Mouse (Mus musculus) gastrocnemius, adult 8-10 months (tissue): ENCODE measurements around the gene Zfyve19. TPM values are rescaled to one million over a fixed set of nuclear protein-coding genes. Genes with fewer than 3 reads are reported as not detected.

Experiments
- DNase-seq, 2 experiments: peaks; one replicate each; pipeline ENCODE4 v3.0.0; 2022; ENCODE audit warnings: low spot score in 2 of 2
- total RNA-seq, 4 experiments: library from RNA; stranded (reverse); gene quantifications; 2 replicates each; pipeline ENCODE4 v1.2.4; 2022

The Zfyve19 gene
- total RNA-seq, 4 experiments from 2014 or later: 9.1 to 15.3 (median 11.8) TPM

DNA sequence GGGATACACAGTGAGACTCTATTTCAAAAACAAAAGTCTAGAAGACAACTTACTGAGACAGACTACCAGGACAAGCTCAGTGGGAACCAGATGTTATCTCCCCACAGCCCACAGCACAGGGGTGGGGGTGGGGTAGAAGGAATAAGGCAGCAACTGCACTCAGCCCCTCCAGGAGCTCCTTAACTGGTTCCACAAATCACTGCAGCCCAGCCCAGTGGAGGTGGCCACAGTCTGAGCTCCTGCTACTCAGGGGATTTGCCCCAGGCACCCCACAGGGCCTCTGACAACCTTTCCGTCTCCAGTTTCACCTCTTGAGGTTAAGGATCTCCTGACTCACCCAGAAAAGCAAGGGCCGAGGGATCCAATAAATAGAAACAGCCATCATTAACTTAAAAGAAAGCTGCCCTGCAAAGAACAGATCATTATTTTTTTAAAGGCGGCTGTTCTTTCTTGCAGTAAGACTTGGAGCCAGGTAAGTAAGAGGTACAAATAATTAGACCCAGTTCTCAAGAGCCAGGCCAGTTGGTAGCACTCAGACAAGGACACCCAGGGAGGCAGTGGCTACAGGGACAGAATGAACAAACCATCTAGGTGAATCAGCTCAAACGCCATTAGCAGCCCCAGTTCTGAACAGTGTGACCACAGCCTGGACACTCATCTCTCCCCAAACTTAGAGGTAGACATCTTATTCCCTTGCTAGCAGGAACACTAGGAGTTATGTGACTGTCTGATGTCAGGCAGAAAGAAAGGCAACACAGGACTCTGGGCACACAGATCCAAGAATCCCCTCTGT lies 11.9 kb upstream of the Zfyve19 start:
- DNase-seq: no peak

DNA sequence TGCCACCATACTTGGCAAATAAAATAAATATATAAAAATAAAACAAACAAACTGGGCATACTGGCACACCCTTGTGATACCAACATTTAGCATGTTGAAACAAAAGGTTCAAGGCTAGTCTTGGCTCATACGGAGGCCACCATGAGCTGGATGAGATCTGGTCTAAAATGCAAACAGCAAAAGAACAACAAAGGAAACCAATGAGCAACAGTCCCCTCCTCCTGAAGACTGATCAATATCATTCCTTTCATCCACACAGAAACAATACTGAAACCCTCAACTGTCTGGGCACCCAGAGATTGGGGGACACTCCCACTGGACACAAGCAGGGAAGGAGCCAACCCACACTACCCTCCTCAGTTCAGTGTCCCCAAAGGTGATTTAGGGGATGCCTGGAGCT lies 10.9 kb upstream of the Zfyve19 start:
- DNase-seq: no peak

DNA sequence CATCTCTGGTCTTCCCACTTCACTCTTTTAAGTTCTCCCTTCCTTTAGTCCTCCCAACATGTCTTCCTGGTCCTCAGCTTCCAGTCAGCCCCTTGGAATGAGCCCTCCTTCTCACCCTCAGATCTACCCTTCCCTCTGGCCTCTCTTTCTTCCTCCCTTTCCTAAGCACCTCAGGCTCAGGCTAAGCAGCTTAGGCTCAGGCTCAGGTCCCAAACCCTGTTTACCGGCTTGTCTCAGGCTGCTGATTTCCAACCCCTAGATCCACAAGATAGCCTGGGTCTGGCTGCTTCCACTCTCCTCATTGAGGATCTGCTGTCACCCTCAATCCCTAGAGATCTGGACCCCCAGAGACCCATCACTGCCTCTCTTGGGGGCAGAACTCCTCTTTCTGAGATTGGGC lies 10.4 kb upstream of the Zfyve19 start:
- no peak for DNase-seq

DNA sequence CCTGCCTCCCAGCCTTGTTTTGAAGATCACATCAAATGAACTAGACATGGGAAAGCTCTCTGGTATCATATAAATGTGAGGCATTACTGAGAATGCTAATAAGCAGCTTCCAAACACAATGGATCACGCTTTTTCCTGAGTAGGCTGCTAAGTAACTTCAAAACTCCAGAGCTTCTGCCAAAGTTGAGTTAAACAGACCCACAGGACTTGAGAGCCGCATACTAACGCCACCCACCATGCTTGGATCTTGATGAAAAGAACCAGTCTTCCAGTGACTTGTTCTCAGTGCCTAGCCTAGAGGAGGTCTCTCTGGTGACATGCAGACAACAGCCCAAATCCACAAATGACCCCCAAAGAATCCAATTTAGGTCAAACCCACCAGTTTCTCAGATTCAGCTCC lies 9.5 kb upstream of the Zfyve19 start:
- DNase-seq: no peak

DNA sequence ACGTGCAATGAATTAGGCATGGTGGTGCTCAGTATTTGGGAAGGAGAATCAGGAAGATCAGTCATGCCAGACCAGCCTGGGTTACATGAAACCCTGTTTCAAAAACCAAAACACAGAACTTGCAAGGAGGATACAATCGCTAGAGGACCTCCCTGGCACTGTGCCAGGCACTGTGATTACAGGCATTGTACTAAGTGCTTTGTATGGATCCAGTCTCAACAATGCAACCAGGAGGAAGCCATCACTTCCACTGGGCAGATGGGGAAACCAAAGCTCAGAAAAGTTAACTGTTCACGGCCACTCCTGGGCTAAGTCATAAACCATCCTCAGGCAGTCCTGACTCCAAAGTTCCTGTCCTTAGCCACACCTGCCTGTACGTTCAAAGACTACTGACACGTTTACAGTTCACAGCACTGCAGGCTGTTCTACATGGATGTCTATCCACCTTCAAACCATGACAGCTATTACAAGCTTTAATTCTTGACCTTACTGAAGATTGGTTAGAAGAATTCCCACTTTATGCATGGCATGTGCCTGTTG lies 5.4 kb upstream of the Zfyve19 start:
- DNase-seq: peak in 1 of 2 experiments; percentile 15

DNA sequence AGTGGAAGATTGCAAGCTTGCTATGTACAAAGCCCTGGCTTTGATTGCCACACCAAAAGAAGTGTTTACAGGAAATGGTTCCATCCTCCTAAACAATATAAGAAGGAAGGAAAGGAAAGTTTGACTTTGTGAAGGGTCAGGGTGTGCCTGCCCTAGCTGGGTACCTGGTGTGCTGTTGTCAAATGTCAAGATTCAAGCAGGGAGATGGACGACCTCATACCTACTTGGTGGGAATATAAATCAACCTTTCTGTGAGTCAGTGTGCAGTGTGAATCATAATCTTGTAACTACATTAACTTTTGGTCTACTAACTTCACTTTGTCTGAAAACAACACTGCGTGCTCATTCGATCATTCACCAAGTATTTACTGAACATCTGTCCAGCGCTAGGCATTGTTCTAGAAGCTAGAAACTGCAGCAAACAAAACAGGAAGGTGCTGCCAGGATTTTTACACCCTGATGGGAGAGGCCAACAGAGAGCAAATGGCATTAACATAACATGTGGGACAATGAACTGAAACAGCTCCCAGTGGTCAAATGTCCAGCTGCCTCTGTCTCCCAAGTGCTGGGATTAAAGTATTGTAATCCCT lies 4.5 kb upstream of the Zfyve19 start:
- DNase-seq: no peak

DNA sequence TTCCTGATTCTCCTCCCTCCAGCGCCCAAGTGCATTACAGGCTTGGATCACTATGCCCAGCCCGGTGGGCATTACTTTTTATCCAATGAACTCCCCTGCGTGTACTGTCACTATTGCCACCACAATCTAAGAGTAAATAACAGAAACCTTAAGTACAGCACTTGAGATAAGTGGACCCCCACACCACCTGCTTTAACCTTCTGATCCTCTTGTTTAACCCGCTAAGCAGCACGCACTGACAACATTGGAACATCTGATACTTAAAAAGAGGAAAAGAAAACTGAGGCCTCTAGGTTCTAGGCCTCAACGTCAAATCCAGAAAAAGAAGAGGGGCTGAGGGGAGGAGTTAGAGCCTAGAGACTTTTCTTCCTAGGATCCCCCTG lies 465 bp upstream of the Zfyve19 start:
- DNase-seq: no peak

DNA sequence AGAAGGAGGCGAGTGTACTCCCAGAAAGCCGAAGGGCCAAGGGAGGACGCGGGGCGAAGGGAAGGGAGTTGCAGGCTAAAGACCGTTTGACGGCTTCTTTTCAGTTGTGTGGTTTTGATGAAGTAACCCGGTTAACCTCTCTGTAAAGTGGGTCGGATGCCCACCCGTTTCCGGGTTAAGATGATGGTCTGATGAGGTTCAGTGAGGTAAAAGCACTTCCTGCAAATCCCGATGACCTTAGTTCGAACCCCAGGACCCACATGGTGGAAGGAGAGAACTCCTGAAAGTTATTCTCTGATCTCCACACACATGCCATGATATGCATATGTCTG lies 725 bp downstream of the Zfyve19 start:
- DNase-seq: no peak

DNA sequence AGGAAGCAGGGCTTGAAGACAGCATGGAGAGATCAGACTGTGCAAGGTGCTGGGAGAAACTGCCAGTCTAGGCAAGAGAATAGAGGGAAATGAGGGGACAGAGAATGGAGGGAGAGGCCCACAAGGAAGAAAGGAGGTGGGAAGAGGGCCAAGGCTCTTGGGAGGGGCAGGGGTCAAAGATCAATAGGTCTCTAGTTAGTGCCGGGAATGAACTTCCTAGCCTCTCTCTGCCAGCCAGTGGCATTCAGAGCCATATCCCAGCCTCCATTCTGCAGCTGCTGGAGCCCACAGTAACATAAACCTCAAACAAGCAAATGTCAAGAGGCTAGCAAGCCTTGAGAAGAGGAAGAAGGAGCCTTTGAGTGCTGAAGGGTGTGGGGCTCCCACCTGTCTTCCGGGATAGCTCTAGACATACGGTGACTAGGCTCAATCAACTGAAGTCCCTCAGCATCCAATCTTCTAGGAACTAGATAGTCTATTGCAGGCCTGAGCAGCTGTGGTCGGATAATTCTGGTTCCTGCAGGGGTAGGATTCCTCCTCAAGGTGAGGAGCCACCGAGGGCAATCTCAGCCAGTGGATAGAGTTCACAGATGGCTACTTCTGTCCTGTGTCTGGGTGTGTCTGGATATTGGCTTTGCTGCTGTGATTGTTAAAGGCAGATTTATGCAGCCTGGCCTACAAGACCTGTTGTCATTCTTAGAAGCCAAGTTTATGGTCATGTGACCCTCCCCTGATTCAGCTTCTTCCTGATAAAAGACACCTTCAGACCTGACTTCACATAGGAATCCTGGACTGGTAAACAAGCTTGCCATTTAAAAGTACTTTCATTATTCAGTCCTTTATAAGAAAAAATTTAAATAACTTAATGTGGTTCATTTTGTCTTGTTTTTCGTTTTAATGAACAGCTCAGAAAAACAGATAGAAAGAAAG lies 21.6 kb downstream of the Zfyve19 start, which contains the start of gene Ppp1r14d:
TSS of gene Ppp1r14d (minus strand) at position 132 of the 930 bp plus-strand sequence.
- no peak for DNase-seq

DNA sequence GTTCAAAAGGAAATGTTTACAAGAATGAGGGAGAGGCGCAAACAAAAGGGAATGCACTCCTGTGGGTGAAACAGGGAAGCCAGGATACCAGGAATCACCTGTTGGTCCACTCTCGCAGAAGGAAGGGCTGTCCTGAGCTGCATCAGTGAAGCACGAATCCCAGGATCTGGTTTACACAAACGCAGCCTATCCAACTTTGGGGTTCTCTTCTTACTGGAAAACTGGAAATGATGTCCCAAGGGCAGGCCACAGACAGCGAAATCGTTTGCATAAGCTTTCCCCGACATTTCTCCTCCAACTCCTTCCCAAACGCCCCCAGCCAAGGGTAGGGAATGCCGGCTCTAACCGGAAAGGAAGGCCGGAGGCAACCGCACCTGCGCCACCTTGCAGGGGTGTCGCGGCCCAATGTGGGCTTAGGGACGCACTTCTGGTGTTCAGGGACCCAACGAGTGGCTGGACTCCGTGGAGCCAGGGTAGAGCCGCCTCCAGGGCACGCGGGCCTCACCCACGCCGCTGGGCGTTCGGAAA lies 28.3 kb downstream of the Zfyve19 start:
- DNase-seq: no peak

DNA sequence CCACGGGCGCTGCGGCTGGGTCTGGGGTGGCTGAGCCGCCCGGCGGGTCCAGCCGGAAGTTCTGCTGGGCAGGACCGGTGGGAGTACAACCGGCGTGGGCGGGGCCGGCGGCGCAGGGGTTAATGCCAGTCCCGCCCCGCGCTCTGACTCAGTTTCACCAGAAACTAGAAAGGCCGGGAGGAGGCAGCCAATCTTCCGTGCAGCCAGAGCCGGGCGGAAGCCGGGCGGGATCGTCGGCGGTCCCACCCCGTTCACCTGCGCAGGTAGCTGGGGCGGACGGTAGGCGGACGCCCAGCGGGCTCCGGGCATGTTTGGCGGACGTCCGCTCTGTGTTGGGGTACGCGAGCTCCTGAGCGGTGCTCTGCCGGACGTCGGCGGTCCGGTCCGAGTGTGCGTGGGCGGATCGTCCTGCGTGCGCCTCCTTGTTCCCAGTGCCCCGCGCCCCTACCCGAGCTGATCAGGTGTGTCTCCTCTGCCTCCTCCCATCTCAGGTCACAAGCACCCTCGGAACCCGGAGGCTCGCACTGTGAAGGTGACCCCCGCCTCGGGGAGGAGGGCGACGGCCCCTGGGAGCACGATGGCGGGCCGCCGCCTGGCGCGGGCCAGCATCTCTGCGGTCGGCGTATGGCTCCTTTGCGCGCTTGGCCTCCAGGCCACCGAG lies 28.9 kb downstream of the Zfyve19 start, which contains the start of gene Spint1:
TSS of gene Spint1 (plus strand) at position 153 of the 661 bp plus-strand sequence.
- no peak for DNase-seq

DNA sequence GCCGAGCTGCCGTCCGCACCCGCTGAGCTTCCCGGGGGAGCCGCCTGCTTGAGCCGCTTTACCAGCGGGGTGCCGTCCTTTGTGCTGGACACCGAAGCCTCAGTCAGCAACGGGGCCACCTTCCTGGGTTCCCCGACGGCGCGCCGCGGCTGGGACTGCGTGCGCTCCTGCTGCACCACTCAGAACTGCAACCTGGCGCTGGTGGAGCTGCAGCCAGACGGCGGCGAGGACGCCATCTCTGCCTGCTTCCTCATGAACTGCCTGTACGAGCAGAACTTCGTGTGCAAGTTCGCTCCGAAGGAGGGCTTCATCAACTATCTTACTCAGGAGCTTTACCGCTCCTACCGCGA lies 29.4 kb downstream of the Zfyve19 start:
- no peak for DNase-seq

DNA sequence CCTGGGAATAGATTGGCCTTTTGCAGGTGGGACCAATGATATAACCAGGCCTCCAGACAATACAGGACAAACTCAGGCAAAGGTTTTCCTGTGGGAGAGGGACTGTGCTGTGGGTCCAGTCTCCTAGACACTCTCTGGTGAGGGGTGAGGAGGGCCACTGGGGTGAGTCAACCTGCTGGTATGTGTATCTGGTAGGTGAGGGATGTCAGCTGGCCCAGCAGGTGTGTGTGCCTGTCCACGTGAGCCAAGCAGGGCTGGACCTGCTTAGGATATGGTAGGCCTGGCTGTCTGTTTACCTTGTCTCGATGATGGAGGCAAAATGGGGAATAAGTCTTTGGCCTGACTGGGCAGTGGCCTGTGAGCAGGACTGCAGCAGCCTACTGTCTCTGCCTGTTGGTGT lies 30.3 kb downstream of the Zfyve19 start:
- DNase-seq: no peak

DNA sequence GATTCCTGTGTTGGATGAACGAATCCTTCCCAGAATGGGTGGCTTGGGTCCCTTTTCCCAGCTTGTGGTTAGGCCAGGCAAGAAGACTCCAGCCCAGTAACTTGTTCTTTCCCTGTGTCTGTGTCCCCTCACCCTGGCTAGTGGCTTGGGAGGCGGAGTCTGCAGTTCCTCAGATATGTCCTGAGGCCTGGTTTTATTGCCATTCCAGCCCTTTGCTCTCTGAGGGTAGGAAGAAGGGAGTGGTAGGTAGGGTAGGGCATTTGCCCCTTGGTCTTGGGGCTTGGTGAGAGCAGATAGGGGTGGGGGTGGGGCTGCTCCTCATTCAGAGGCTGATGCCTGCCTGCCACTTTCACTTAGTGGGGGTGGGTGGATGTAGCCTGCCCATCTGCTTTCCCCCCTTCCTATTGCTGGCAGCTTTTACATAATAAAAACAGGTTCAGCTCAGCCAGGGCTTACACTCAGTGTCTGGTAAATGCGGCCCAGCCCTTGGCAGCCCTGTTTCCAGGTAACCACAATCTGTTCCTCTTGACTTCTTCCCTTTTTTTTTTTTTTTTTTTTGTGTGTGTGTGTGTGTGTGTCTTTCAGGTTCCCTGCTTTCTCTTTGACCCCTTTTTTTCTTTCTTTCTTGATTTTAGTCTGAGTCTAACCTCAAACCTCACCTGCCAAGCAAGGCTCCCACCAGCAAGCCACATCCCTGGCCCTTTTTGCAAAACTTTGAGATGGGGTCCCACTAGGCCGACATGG lies 31.8 kb downstream of the Zfyve19 start:
- no peak for DNase-seq

DNA sequence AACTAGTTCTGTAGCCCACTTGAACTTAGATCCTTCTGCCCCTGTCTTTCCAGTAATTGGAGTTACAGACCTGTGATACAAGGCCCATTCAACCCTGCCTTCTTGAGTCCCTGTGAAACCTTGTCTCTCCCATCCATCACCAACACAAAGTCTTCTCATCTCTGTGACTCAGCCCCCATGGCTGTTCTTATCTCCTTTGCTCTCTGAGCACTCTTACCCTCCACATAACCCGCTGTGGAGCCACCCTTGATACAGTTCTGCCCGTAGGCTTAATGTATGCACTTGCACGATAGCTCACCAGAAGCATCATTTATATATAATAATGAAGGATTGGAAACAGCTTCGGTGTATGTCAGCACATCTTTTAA lies 32.4 kb downstream of the Zfyve19 start:
- no peak for DNase-seq

DNA sequence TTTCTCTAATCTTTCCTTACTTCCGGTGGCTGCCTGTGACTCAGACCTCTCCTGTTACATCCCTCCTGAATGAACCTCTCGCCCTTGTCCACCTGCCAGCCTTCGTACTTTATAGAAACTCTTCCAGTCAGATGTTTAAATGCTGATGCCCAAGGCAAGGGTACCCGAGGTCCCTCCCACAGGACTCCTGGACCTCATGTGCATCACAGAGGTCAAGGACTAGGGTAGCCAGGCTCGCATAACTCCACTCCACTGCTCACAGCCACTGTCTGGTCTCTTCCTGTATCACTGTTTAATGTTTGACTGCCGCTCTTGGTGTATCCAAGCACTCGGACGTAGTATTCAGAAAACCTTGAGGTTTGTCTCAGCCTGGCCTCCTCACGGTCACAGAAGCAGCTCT lies 34.1 kb downstream of the Zfyve19 start:
- no peak for DNase-seq

DNA sequence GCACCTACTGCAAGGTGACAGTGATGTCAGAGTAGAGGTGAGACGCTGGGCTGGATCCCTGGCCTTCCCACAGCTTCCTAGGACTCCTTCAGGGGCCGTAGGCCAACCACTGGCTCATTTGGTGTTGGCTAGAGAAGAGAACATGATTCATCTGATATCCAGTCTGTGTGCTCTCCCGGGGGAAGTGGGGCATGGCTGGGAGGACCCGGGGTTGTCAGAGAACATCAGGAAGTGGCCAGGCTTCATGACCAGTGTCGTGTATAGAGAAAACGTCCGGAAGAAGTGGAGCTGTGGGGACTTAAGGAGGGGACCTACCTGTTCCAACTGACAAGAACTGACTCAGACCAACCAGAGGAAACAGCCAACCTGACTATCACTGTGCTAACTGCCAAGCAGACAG lies 36.8 kb downstream of the Zfyve19 start:
- no peak for DNase-seq

DNA sequence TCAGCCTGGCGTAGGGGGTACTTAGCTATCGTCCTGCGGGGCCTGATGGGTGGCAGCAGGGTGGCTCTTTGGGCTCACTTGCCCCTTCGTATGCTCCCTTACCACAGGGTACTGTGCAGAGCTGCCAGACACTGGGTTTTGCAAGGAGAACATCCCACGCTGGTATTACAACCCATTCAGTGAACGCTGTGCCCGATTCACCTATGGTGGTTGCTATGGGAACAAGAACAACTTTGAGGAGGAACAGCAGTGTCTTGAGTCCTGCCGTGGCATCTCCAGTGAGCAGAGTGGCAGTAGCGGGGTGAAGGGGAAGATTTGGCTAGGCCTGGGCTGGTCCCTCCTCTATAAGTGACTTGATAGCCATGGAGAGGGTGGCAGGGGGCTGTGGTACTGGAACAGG lies 39.5 kb downstream of the Zfyve19 start:
- no peak for DNase-seq

DNA sequence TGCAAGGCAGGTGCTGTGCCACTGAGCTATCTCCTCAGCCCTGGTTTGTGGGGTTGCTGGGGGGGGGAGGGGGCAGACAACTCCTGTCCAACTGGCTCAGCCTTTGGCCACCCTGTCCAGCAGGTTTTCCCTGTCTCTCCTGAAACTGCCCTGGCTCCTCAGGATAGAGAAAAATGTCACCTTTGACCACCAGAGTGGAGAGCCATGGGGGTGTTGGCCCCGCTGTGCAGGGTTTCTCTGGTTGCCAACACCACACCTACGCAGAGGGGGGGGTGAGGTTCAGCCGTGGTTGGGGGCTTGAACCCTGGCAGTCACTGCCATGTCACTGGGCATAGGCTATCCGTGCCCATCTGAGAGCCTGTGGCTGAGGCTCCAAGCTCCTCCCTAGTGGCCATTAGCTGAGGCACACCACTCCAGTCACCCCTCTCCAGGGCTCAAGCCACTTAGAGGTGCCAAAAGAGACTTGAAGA lies 41.2 kb downstream of the Zfyve19 start:
- no peak for DNase-seq

DNA sequence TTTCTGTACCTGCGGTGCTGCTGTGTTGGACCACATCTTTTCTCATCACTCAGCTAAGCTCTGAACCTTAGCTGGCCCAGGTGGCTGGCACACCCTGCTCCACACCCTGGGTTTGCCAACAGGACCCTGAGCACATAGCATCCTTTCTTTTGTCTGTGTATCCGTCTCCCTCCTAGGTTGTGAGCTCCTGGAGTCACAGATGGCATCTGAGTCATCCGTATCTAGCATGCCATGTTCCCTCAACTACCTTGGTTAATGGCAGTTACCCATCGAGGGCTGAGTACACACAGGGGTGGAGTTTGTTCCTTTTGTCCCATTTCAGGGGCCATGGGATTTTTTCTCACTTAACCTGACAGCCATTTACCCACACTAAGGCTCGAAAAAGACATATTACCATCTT lies 42.0 kb downstream of the Zfyve19 start:
- no peak for DNase-seq
